In genomic region chr12:100849421-100850138, GRCm38 (mm10) we compare ENCODE assay signal across 8 mouse cellular contexts. TPM values are rescaled to one million over a fixed set of nuclear protein-coding genes. Genes with fewer than 3 reads are reported as not detected.
A peak's percentile ranks its signal among the peaks of the same experiment; 100 is the strongest.
DNase-seq lines count a peak whose midpoint lies in the region; ATAC-seq and TF ChIP-seq lines count a peak whose summit lies in the region.

No protein-coding gene starts in this region.

- H3K36me3 ChIP-seq in testis, adult 2 months (ENCODE audit: control insufficient read depth, insufficient read depth, low read length): no peaks in the 10 kb centered on the region
- H3K36me3 ChIP-seq in forebrain, postnatal 0 days (ENCODE audit: insufficient read depth): no peaks in the 10 kb centered on the region
- no peaks in the 10 kb centered on the region for H3K36me3 ChIP-seq in limb, embryonic 15.5 days
- no peaks in the 10 kb centered on the region for H3K36me3 ChIP-seq in midbrain, embryonic 16.5 days (ENCODE audit: control insufficient read depth, insufficient read depth, low read length)

- TF ChIP-seq POLR2A in testis, adult 2 months (IDR thresholded peaks at IDR 0.05; ENCODE audit: control insufficient read depth, low read depth, low read length): no peak

- H3K27me3 ChIP-seq in testis, adult 2 months (ENCODE audit: control insufficient read depth, insufficient read depth, low read length): no peaks in the 10 kb centered on the region
- H3K27me3 ChIP-seq in forebrain, postnatal 0 days (ENCODE audit: insufficient read depth, low read length): no peaks in the 10 kb centered on the region
- H3K27me3 ChIP-seq in limb, embryonic 15.5 days: no peaks in the 10 kb centered on the region
- H3K27me3 ChIP-seq in midbrain, embryonic 16.5 days (ENCODE audit: control insufficient read depth, insufficient read depth, low read depth, low read length): no peaks in the 10 kb centered on the region

- H3K4me3 ChIP-seq in testis, adult 2 months (ENCODE audit: control insufficient read depth, low read depth, low read length): no peak overlapping the region
- H3K4me3 ChIP-seq in forebrain, postnatal 0 days (ENCODE audit: low read depth, low read length): no peak overlapping the region
- H3K4me3 ChIP-seq in limb, embryonic 15.5 days: no peak overlapping the region
- H3K4me3 ChIP-seq in midbrain, embryonic 16.5 days (ENCODE audit: low read depth, low read length): no peak overlapping the region

- peak; percentile 39; the same call in 1 of the 2 replicates for TF ChIP-seq CTCF in testis, adult 2 months (IDR thresholded peaks at IDR 0.05; ENCODE audit: control insufficient read depth, insufficient read depth, insufficient replicate concordance, low read depth, low read length)
- TF ChIP-seq CTCF in forebrain, postnatal 0 days (IDR thresholded peaks at IDR 0.05; ENCODE audit: low read depth): peak; percentile 92

- H3K9me3 ChIP-seq in forebrain, postnatal 0 days (ENCODE audit: low read length): no peaks in the 10 kb centered on the region
- no peaks in the 10 kb centered on the region for H3K9me3 ChIP-seq in limb, embryonic 15.5 days
- H3K9me3 ChIP-seq in midbrain, embryonic 16.5 days (replicated peaks; ENCODE audit: control insufficient read depth, low read length, poor library complexity, severe bottlenecking): no peaks in the 10 kb centered on the region

- peak; percentile 88 for ATAC-seq in forebrain, postnatal 0 days
- 0 out of 2 replicates have a peak, but pooled peaks have one; percentile 57 for ATAC-seq in limb, embryonic 15.5 days (ENCODE audit: insufficient number of reproducible peaks, low FRiP score, low TSS enrichment, low read depth)
- peak; percentile 85 for ATAC-seq in midbrain, embryonic 16.5 days

- DNase-seq in testis, postnatal 14 days (ENCODE audit: low spot score): no peak
- peak; percentile 73 to 74 for DNase-seq in cerebellum, adult 18-20 months
- DNase-seq in forebrain, postnatal 0 days: peak; percentile 70
- DNase-seq in kidney, adult 18-20 months: peak; percentile 42
- DNase-seq in thymus, postnatal 36 days: peak; percentile 29 to 30

- H3K4me1 ChIP-seq in testis, adult 2 months (ENCODE audit: control insufficient read depth, insufficient read depth, low read length): no peaks in the 10 kb centered on the region
- H3K4me1 ChIP-seq in forebrain, postnatal 0 days (ENCODE audit: insufficient read depth): no peaks in the 10 kb centered on the region
- no peaks in the 10 kb centered on the region for H3K4me1 ChIP-seq in limb, embryonic 15.5 days
- H3K4me1 ChIP-seq in midbrain, embryonic 16.5 days (ENCODE audit: control insufficient read depth, insufficient read depth, low read length): no peaks in the 10 kb centered on the region

- no peak overlapping the region for H3K9ac ChIP-seq in forebrain, postnatal 0 days
- no peak overlapping the region for H3K9ac ChIP-seq in limb, embryonic 15.5 days
- no peak overlapping the region for H3K9ac ChIP-seq in midbrain, embryonic 16.5 days (ENCODE audit: low read depth, low read length)

- WGBS in forebrain, postnatal 0 days: 78% methylated on average over 7 of the region's 7 CpGs
- whole genome bisulfite sequencing in limb, embryonic 15.5 days: 76% methylated on average over 7 of the region's 7 CpGs
- WGBS in midbrain, embryonic 16.5 days: 73% methylated on average over 7 of the region's 7 CpGs

- no peak overlapping the region for H3K27ac ChIP-seq in testis, adult 2 months (ENCODE audit: control insufficient read depth, insufficient read depth, low read depth, low read length)
- H3K27ac ChIP-seq in forebrain, postnatal 0 days (ENCODE audit: low read depth, low read length): no peak overlapping the region
- no peak overlapping the region for H3K27ac ChIP-seq in limb, embryonic 15.5 days
- H3K27ac ChIP-seq in midbrain, embryonic 16.5 days (ENCODE audit: low read length): no peak overlapping the region

- H3K4me2 ChIP-seq in forebrain, postnatal 0 days (ENCODE audit: low read depth): no peak overlapping the region
- H3K4me2 ChIP-seq in limb, embryonic 15.5 days: no peak overlapping the region
- H3K4me2 ChIP-seq in midbrain, embryonic 16.5 days (ENCODE audit: low read length): no peak overlapping the region

RNA-seq across cellular contexts. Expression of gene Gpr68, which starts 58.4 kb away (rescaled TPM):
- 2.9 and 3.1 TPM in 2 replicates for polyA plus RNA-seq in testis, adult 2 months (2012; rRNA removed)
- 4.9 and 7.0 TPM in 2 replicates for total RNA-seq in forebrain, postnatal 0 days (2014; rRNA removed)
- 1.8 and 3.7 TPM in 2 replicates for polyA plus RNA-seq in forebrain, postnatal 0 days (2015; fragmentation: Nextera tagmentation; extraction: Ambion mirVana)
- 0.33 and 0.61 TPM in 2 replicates for polyA plus RNA-seq in limb, embryonic 15.5 days (2015; fragmentation: Nextera tagmentation; extraction: Ambion mirVana)
- polyA plus RNA-seq in midbrain, embryonic 16.5 days (2015; fragmentation: Nextera tagmentation; extraction: Ambion mirVana): 6.2 and 6.3 TPM in 2 replicates
